Mouse (Mus musculus): ENCODE results near the gene Hspb6. TPM values are rescaled to one million over a fixed set of nuclear protein-coding genes. Genes with fewer than 3 reads are reported as not detected.
A peak's percentile ranks its signal among the peaks of the same experiment; 100 is the strongest.

The Hspb6 gene
- polyA plus RNA-seq, 1 experiment from 2014 or later: 50.6 TPM

DNA sequence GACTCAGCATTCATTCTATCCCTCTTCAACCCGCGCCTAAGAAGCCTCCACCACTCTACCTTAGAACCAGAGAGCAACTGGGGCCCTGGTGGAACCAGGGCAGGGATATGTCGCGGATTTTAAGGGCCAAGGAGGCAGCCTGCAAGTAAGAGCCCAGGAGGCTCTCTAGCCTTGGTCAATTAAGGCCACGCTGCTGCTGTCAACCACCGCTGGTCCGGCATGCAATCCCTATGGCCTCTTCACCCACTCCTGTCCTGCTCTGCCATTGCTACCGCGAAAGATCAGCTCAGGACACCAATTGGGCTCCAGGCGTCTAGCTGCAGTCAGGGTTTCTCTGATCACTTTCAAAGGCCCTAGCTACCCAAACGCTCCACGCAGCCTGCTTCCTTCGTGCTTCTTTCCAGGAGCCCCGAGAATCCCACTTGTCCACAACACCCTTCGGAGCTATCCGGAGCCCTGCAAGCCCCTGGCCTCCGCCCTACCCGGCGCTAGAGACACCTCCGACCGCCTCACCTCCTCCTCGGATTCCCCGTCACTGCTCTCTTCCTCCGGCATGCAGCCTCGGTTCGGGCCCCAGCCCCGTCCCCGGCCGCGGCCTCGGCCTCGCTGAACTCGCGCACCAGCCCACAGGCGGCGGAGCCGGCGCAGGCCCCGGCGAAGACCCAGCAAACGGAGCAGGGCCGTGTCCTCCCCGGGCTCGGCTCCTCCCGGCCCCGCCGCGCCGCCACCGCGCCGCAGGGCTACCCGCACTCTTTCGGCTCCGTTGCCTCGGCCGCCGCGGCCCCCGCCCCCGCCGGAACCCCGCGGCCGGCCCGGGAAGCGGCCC, 36.1 kb downstream of the Hspb6 start:
- Histone ChIP-seq H3K4me1 (replicated peaks; ENCODE audit: control insufficient read depth, insufficient read depth, low read length) (no peaks in the 10 kb centered on the region), H3K4me2 (replicated peaks; ENCODE audit: low read depth) (peak overlapping the region; percentile 67), H3K27ac (ENCODE audit: low read depth, low read length) (peak overlapping the region; percentile 87), H3K4me3 (ENCODE audit: low read depth, low read length) (peak overlapping the region; percentile 81), H3K9ac (ENCODE audit: low read depth, low read length) (peak overlapping the region; percentile 92), H3K27me3 (replicated peaks; ENCODE audit: control insufficient read depth, insufficient read depth, low read length) (no peaks in the 10 kb centered on the region), H3K9me3 (ENCODE audit: control insufficient read depth) (no peaks in the 10 kb centered on the region), H3K36me3 (ENCODE audit: control insufficient read depth, insufficient read depth) (peaks cover 36% of the 10 kb centered on the region)
- peak; percentile 8; the same call in 1 of the 2 replicates for ATAC-seq
- WGBS: under 1% methylated on average over 66 of the region's 67 CpGs
- TF ChIP-seq CTCF (IDR thresholded peaks at IDR 0.05; ENCODE audit: low read depth): no peak

DNA sequence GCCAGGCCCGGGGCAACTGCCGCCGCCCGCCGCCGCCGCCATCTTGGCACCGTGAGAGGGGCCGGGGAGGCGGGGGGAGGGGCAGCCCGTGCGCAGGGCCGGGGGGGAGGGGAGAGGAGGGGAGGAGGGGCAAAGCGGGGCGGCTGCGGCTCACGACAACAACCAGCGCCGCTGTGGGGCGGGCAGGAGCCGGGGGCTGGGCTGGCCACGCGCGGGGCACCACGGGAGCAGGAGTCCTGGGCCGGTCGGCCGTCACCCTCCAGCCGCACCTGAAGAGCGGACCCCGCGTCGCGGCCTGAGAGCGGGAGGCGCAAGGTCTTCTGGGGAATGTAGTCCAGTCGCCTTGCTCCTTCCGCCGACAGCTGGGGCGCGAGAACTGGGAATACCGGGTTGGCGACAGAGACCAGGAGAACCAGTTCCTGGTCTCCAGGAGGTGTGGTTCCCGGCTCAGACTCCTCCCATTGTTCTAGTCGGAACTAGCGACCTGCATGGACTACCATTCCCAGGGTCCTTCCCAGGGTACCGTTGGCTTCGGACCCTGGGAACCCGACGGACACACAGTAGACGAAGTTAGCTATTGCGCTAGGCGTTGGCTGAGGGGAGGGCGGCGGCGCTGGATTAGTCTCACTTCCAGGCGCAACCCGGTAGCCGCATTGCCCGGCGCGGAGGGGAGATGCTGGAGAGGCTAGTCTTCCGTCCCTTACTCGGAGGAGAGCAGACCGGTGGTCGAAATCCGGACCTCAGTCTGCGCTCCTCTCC, 36.9 kb downstream of the Hspb6 start, which contains the start of gene Kmt2b:
Gene Kmt2b, minus strand, starts transcription at position 51 of the 759 bp plus-strand sequence.
- peak; percentile 94 for ATAC-seq
- whole genome bisulfite sequencing: under 1% methylated on average over 49 of the region's 68 CpGs
- Histone ChIP-seq H3K4me2 (replicated peaks; ENCODE audit: low read depth) (peak within 1 kb of the TSS; percentile 67), H3K36me3 (ENCODE audit: control insufficient read depth, insufficient read depth) (peaks cover 29% of the 10 kb centered on the region), H3K9ac (ENCODE audit: low read depth, low read length) (peak within 1 kb of the TSS; percentile 92), H3K27me3 (replicated peaks; ENCODE audit: control insufficient read depth, insufficient read depth, low read length) (no peaks in the 10 kb centered on the region), H3K4me1 (replicated peaks; ENCODE audit: control insufficient read depth, insufficient read depth, low read length) (no peaks in the 10 kb centered on the region), H3K9me3 (ENCODE audit: control insufficient read depth) (no peaks in the 10 kb centered on the region), H3K4me3 (ENCODE audit: low read depth, low read length) (peak within 1 kb of the TSS; percentile 81), H3K27ac (ENCODE audit: low read depth, low read length) (peak within 1 kb of the TSS; percentile 87)
- 0 out of 2 replicates have a peak, but pooled peaks have one; percentile 13 for TF ChIP-seq CTCF (IDR thresholded peaks at IDR 0.05; ENCODE audit: low read depth)

DNA sequence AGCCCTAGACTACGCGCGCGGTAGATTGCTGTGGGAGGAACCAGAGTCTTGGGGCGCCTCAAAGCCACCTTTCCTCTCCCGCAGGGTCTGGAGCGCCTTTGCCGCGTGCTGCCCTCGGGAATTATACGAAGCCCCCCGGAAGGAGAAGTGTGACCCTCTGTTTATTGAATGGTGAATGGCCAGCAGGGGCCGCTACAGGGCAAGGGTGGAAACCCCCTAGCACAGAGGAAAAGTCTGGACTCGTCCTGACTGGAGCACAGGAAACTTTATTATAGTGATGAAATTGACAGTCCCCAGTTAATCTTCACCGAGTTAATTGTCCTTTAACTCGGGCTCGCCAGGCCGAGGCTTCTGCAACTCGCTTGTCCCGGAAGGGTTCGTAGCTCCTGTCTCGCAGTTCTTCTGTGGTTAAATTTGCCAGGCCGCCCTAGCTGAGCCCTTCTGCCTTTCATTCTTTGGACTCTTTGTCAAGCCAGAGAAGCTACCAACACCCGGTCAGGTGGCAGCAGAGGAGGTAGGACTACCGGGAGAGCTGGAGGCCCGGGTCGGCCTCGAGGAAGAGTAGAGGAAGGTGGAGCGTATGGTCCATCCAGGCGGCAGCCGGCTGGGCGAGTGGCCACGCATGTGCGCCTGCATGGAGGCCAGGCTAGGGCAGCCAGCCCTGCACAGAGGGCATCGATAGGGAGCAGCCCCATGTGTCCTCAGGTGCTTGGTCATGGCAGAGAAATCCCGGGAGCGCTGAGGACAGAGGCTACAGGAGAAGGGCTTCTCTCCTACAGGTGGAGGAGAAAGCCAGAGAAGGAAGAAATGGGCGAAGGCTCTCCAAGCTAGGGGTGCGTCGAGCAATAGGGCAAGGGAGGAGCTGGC, 37.7 kb downstream of the Hspb6 start:
- WGBS: 13% methylated on average over 40 of the region's 40 CpGs
- H3K27ac ChIP-seq (ENCODE audit: low read depth, low read length): peak overlapping the region; percentile 87

DNA sequence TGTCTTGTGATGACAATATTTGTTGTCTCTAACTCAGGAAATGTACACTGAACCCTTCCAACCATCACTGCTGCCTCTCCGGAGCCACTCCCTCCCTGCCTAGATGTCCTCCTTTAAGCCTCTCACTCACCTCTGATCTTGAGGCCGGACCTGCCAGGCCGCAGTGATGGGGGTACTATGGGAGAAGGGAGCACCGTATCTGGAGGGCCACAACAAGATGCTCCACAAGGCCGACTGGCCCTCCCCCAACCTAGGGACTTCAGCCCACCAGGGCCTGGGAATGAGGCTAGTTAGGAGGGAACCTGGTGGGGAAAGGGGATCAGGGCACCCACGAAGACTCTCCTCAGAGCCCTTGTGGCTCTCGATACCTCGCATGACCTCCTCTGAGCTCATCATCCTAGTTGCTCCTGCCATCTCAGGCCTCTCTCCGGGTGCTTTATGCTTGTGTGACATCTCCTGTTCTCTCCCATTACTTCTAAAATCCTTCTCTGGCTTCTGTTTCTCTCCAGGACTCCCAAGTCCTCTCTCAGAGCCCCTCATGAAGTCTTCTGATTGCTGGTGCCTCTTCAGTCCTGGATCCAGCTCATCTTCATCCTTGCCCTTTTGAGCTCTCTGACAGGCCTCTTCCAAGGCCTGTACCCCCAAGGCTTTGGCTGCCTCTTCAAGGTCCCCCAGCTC, 39.1 kb downstream of the Hspb6 start:
- WGBS: 82% methylated on average over 9 of the region's 9 CpGs
- Histone ChIP-seq H3K9me3 (ENCODE audit: control insufficient read depth) (no peaks in the 10 kb centered on the region), H3K4me1 (replicated peaks; ENCODE audit: control insufficient read depth, insufficient read depth, low read length) (no peaks in the 10 kb centered on the region), H3K36me3 (ENCODE audit: control insufficient read depth, insufficient read depth) (peaks cover 7% of the 10 kb centered on the region), H3K4me3 (ENCODE audit: low read depth, low read length) (no peak overlapping the region), H3K9ac (ENCODE audit: low read depth, low read length) (no peak overlapping the region), H3K27ac (ENCODE audit: low read depth, low read length) (no peak overlapping the region), H3K4me2 (replicated peaks; ENCODE audit: low read depth) (peak overlapping the region; percentile 67; the same call in 1 of the 2 replicates), H3K27me3 (replicated peaks; ENCODE audit: control insufficient read depth, insufficient read depth, low read length) (no peaks in the 10 kb centered on the region)
- no peak for ATAC-seq
- no peak for TF ChIP-seq CTCF (IDR thresholded peaks at IDR 0.05; ENCODE audit: low read depth)

More for the DNA sequence above, 37.7 kb downstream of the Hspb6 start:
- ATAC-seq: peak; percentile 65
- peak overlapping the region; percentile 13 for H3K9ac ChIP-seq (ENCODE audit: low read depth, low read length)
- no peaks in the 10 kb centered on the region for H3K27me3 ChIP-seq (replicated peaks; ENCODE audit: control insufficient read depth, insufficient read depth, low read length)
- no peaks in the 10 kb centered on the region for H3K9me3 ChIP-seq (ENCODE audit: control insufficient read depth)
- TF ChIP-seq CTCF (IDR thresholded peaks at IDR 0.05; ENCODE audit: low read depth): peak; percentile 98
- peak overlapping the region; percentile 67 for H3K4me2 ChIP-seq (replicated peaks; ENCODE audit: low read depth)
- no peaks in the 10 kb centered on the region for H3K4me1 ChIP-seq (replicated peaks; ENCODE audit: control insufficient read depth, insufficient read depth, low read length)
- peaks cover 21% of the 10 kb centered on the region for H3K36me3 ChIP-seq (ENCODE audit: control insufficient read depth, insufficient read depth)
- peak overlapping the region; percentile 81 for H3K4me3 ChIP-seq (ENCODE audit: low read depth, low read length)

DNA sequence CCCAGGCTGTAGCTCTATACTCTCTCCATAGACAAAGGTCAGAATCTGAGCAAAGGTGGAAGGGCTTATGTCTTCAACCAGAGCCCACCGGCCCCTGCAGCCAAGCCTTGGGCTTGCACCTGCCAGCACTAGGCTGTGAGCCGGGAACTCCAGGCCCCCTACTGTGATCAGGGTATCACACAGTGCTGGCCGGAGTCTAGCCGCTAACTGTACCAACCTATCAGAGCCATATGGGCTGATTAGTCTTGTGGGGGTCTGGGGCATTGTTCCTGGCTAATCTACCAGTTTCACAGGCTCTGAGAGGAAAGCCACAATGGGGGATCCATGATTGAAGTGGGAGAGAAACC, 39.6 kb downstream of the Hspb6 start:
- ATAC-seq: no peak
- H3K27ac ChIP-seq (ENCODE audit: low read depth, low read length): no peak overlapping the region
- no peaks in the 10 kb centered on the region for H3K27me3 ChIP-seq (replicated peaks; ENCODE audit: control insufficient read depth, insufficient read depth, low read length)
- no peak overlapping the region for H3K4me3 ChIP-seq (ENCODE audit: low read depth, low read length)
- H3K36me3 ChIP-seq (ENCODE audit: control insufficient read depth, insufficient read depth): peaks cover 2% of the 10 kb centered on the region; the same call in 1 of the 2 replicates
- H3K4me1 ChIP-seq (replicated peaks; ENCODE audit: control insufficient read depth, insufficient read depth, low read length): no peaks in the 10 kb centered on the region
- 75% methylated on average over 4 of the region's 4 CpGs for WGBS
- H3K4me2 ChIP-seq (replicated peaks; ENCODE audit: low read depth): no peak overlapping the region
- no peaks in the 10 kb centered on the region for H3K9me3 ChIP-seq (ENCODE audit: control insufficient read depth)
- TF ChIP-seq CTCF (IDR thresholded peaks at IDR 0.05; ENCODE audit: low read depth): no peak
- H3K9ac ChIP-seq (ENCODE audit: low read depth, low read length): no peak overlapping the region
